Mouse (Mus musculus) T-helper 17 cell (primary cell): ENCODE data around the gene Rpp30.

Source experiments
- in situ Hi-C, 2 experiments: fragments of 300-600 bp; cut with MboI, MseI; formaldehyde crosslinking; loops; 1 replicate in 1 of 2; 2 replicates in 1 of 2; pipeline ENCODE4 v1.15.1; 2025; ENCODE audit warnings: high pct_unique_total_duplicates in 2 of 2

The Rpp30 gene

GRCm38 (mm10) chr19:36124203-36124602 lies 40.7 kb downstream of the Rpp30 start:
- in situ Hi-C loops: no loop called here

- in situ Hi-C loops: no loop called here
Observed at GRCm38 (mm10) chr19:36128440-36128839, 44.9 kb downstream of the Rpp30 start.

GRCm38 (mm10) chr19:36129213-36129612 lies 45.7 kb downstream of the Rpp30 start:
- in situ Hi-C loops: no loop called here

GRCm38 (mm10) chr19:36129643-36130042 lies 46.1 kb downstream of the Rpp30 start:
- in situ Hi-C loops: no loop called here

- in situ Hi-C loops: no loop called here
Observed at GRCm38 (mm10) chr19:36130181-36130580, 46.7 kb downstream of the Rpp30 start.

- in situ Hi-C loops: no loop called here
Observed at GRCm38 (mm10) chr19:36131990-36132389, 48.5 kb downstream of the Rpp30 start.

- in situ Hi-C loops: no loop called here
Observed at GRCm38 (mm10) chr19:36133064-36133463, 49.5 kb downstream of the Rpp30 start.

GRCm38 (mm10) chr19:36133731-36134130 lies 50.2 kb downstream of the Rpp30 start:
- in situ Hi-C loops: no loop called here

- in situ Hi-C loops: loop anchor here in 1 of 2 experiments (5.0 kb wide), 1 partner anchor 59 kb away; no protein-coding TSS in a partner anchor
Observed at GRCm38 (mm10) chr19:36143571-36143970, 60.1 kb downstream of the Rpp30 start.

GRCm38 (mm10) chr19:36148578-36148977 lies 65.1 kb downstream of the Rpp30 start:
- in situ Hi-C loops: no loop called here

GRCm38 (mm10) chr19:36150241-36151007 lies 66.9 kb downstream of the Rpp30 start:
- in situ Hi-C loops: no loop called here
